Mouse (Mus musculus) B cell, adult 2 months (primary cell): ENCODE measurements around the gene A530032D15Rik.
"Not testable (repeated sequence)": the region's sequence is repeated elsewhere in the genome, so short reads cannot be mapped to it uniquely, and the experiment has no call there.

ENCODE experiments used
- DNase-seq, 2 experiments: peaks; one replicate each; pipeline ENCODE4 v3.0.0; 2022

Gene A530032D15Rik

DNA sequence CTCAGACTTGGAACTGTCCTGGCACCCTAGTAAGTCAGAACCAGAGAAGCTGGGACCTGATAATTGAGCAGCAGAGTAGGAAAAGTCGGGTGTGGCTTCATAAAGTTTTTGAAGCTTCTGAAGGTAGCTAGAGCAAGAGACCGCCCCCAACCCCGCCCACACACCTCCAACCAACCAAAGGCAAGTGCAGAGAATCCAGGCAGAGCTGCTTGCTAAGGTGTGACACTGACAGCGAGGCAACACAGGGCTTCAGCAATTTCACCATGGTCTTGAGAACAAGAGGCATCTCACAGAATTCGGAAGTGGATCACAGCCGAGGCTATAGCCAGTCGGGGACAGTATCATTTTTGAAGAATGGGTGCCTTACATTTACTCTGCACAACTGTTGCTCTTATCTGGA, at the start of gene A530032D15Rik:
Gene A530032D15Rik, minus strand, starts transcription at position 101 of the 400 bp plus-strand sequence.
- not testable (repeated sequence) for DNase-seq

DNA sequence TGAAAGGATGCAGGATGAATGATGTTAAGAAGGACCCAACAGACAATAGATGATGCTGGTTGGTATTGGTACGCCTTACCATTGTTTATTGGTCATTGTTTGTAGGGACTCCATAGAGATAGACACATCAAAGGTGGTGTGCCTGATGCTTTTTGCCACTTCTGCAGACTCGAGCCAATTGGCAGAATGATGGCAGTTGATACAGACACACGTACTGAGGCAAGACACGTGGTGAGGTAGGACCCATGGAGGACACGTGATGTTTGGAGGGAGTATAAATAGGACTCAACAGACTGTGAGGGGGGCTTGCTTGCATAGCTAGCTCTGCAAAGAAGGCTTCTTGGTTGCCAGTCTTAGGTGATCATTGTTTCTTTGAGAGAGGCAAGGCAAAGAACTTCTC, 45.5 kb upstream of the A530032D15Rik start:
- DNase-seq: not testable (repeated sequence)

DNA sequence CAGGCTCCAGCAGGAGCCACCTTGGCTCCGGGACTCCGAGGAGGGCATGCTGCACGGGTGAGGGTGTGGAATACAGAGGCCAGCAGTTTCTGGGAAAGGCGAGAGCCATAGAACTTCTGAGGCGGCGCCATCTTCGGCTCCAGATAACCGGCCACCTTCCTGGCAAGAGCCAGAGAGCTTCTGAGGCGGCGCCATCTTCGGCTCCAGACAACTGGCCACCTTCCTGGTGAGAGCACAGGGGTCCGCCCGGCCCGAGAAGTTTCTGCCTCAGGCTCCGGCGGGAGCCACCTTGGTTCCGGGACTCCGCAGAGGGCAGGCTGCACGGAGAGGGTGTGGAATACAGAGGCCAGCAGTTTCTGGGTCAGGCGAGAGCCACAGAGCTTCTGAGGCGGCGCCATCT, 24.0 kb upstream of the A530032D15Rik start:
- not testable (repeated sequence) for DNase-seq

DNA sequence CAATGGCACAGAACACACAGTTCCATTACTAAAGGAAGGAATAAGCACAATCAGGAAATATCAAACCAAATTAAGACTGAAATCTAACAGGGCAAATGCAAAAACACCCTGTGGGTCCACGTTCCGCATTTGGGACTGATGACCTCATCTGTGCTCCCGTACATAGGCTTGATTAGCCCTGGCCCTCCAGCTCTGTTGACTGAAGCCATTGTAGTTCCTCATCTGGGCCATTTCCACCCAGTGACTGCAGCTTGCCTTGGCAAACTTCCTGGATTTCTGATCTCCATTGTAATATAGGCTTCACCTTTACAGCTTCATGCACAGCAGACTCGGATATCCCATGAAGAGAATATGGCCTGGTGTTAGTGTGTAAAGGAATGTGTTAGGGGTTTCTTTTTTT, 12.2 kb upstream of the A530032D15Rik start:
- not testable (repeated sequence) for DNase-seq

DNA sequence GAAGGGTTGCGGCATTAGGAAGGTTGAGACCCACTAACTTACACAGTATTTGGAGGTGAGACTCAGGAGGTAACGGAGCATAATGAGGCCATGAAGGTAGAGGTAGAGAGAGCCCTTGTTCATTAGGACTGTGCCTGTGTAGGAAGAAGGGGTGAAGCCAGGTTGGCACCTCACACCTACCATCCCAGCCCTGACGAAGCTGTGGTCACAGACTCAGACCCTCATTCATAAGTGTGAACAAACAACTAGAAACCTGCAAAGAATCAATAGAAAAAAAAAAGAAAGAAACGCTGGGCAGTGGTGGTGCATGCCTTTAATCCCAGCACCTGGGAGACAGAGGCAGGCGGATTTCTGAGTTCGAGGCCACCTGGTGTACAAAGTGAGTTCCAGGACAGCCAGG, 8.7 kb upstream of the A530032D15Rik start:
- DNase-seq: not testable (repeated sequence)

DNA sequence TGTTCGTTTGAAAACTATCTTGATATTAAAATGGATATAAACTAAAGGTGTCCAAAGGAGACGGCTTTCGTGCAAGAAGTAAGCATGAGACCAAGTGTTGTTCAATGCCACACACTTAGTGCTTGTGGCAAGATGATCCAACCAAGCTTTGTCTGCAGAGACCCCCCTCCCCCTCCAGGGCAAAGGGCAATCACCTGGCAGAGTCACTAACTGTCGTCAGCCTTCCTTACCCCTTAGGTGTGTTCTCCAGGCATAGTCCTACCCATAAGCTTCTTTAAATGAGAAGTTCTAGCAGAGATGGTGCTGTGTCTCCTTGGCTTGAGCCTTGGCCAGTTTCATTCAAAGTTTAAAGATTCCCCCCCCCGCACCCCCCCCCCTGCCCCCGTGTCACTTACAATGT, 7.9 kb upstream of the A530032D15Rik start:
- not testable (repeated sequence) for DNase-seq

DNA sequence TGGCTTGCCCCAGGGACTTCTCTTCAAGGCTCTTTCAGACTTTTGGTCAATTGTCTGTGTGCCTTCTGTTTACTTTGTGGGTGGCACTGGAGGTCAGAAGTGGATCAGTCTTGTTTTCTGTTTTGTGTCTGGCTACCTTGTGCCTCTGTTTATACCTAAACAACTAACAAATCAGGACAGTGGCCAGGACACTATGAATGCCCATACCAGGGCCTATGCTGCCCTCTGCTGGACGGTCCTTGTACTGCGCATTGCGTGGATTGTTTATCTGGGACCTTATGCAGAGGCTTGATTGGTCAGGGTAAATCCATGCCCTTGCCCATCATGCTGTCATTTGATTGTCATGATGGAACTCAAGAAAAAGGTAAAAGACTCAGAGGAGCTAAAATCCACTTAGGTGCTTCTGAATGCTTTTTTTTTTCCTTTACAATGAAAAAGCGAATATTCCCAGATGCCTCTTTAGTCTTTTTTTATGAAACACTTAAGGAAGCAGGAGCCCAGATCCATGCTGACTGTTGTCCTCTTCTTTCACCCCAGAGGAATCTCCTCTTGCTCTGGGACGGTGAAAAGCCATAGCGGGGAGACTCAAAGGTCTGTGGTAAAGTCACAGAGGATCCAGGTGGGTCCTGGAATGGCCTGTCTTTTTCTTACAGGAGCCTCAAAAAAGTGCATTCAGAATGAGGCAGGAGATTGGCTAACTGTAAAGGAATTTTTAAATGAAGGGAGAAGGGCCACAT, 5.2 kb upstream of the A530032D15Rik start:
- not testable (repeated sequence) for DNase-seq

DNA sequence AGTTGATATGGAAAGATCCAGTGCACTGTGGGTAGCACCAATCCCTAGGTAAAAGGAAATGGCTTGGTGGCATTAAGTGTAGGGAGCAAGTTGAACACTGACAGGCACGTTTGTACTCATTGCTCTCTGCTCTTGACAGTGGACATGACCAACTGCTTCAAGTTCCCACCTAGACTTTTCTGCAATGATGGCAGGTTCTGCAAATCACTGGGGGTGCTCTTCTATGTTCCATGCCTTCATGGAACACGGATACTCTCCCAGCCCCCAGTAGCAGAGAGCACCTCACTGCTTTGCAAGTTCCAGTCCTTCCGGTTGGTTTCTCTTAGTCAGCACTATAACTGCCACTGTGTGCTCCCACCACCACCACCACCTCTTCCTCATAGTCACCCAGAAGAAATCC, 4.4 kb upstream of the A530032D15Rik start:
- DNase-seq: not testable (repeated sequence)

DNA sequence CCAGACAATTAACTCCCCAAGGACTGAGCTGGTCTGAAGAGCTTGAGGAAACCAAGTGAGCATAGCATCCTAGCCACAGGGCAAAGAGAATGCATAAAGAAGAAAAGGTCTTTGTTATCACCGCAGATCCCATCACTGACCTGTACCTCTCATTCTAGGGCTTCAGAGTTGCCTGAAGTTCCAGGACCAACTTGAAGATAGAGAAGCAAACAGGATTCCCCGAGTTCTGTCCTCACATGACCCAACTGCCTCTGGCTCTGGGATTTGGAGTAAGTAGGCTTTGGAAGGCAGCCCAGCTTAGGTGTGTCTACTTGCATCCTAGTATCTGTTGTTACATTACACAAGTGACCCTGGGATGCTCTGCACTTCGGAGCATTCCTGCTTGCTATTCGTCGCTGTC, 3.2 kb upstream of the A530032D15Rik start:
- not testable (repeated sequence) for DNase-seq

DNA sequence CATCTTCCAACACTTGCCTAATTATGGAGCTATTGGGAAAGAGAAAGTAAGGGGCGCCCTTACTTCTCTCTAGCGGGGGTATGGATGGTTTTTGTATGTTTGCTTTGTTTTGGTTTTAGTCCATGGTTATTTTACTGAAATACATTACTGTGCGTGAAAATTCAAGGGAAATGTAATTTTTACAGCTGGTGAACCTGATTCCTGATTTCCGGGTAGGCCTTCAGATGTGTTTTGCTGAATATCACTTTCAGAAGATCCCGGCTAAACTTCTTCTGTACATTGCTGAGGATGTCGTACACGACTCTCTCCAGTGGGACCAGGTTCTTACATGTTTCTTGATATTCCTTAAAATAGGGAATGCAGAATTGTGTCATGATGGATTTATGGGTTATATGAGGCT, 2.6 kb upstream of the A530032D15Rik start:
- DNase-seq: not testable (repeated sequence)

DNA sequence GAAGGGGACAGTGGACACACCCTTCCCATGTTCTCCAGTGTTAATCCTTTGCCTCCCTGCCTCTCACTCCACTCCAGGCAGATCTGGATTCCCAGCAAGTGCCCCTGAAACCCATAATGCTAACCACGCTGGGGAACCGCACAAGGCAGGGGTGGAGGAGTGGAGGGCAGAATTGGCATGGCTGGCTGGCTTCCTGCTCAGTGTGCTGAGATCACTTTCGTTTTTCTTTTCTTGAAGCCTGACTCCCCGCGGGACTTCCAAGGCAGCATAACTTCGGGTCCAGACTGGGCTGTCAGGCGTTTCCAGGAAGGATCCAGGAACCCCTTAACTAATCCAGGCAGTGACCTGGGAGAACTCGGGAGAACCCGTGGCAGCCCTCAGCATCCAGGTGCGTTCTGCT, 1.9 kb upstream of the A530032D15Rik start:
- peak; percentile 67 to 69 for DNase-seq

DNA sequence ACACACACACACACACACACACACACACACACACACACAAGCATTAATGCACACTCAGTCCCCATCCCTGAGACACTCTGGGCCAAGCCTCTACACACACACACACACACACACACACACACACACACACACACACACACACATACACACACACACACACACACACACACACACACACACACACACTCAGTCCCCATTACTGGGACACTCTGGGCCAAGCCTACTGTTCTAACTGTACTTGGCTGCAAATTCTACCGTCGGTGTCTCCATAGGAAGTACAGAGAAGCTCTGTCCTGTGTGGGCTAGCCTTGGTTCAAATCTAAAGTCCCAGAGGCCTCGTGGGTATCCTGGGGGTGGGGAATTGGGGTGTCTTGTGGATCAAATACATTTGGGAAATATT, 1.2 kb upstream of the A530032D15Rik start:
- DNase-seq: not testable (repeated sequence)

DNA sequence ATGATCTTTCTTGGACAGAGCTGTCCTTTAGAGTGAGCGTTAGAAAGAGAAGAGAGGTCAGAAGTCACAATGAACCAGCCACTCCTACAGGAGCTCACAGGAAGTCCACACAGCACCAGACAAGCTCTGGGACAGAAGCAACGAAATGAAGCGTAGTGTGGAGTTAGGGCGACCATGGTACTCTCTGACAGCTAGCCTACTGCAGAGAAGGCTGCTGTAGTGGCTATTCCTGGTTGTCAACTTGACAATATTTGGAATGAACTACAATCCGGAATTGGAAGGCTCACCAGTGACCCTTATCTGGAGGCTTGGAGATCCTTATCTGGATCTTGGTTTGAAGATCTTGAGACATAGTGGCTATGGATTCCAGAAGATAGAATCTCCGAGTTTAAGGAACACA, 3.6 kb downstream of the A530032D15Rik start:
- DNase-seq: peak; percentile 29 to 37

DNA sequence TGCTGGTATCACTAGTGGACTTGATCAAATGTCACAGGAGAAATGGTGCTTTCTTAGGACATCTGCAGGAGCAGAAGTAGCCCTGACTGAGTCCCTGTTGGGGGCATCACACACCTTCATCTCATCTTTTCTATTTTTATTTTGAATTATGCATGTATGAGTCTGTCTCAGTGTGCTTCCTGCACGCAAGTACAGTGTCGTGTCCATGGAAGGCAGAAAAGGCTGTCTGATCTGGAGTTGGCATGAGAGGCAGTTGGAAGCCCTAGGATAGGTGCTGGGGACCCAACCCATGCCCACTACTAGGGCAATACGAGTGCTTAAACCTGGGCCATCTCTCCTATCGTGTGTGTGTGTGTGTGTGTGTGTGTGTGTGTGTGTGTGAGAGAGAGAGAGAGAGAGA, 4.3 kb downstream of the A530032D15Rik start:
- peak; percentile 37 to 47 for DNase-seq

DNA sequence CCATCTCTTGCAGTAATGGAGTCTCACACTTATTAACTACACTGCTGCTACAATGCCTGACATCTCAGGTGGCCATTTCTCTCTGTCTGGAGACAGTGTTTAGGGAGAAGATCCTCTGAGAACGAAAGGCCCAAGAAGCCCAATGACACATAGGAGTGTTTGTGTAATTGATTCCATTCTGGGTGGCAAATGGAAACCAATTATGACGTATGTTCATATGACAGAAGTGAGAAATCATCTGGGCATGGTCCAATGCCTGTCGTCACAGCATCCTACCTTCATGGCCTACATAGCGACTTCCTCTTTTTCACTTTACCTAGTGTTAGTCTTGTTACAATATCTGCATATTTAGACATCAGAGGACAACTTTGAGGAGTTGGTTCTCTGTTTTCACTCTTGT, 7.9 kb downstream of the A530032D15Rik start:
- DNase-seq: peak; percentile 54 to 68

DNA sequence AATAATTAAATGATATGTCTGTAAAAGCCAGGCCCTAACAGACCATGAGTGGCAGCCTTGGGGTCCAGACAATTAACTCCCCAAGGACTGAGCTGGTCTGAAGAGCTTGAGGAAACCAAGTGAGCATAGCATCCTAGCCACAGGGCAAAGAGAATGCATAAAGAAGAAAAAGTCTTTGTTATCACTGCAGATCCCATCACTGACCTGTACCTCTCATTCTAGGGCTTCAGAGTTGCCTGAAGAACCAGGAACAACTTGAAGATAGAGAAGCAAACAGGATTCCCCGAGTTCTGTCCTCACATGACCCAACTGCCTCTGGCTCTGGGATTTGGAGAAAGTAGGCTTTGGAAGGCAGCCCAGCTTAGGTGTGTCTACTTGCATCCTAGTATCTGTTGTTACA, 9.8 kb downstream of the A530032D15Rik start, which contains the start of gene Gm10553:
Gene Gm10553, plus strand, starts transcription at position 301 of the 400 bp plus-strand sequence.
- not testable (repeated sequence) for DNase-seq

DNA sequence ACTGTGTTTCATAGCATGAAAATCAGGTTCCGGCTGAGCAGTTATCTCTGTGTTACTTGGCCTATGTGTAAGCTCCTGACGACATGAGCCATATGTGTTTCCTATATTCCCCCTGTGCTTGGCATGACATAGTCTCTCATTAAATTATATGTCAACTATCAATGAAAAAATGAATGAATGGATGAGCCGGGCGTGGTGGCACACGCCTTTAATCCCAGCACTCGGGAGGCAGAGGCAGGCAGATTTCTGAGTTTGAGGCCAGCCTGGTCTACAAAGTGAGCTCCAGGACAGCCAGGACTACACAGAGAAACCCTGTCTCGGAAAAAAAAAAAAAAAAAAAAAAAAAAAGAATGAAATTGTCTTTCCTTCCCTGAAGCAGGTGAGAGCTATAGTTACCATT, 10.6 kb downstream of the A530032D15Rik start:
- DNase-seq: not testable (repeated sequence)

DNA sequence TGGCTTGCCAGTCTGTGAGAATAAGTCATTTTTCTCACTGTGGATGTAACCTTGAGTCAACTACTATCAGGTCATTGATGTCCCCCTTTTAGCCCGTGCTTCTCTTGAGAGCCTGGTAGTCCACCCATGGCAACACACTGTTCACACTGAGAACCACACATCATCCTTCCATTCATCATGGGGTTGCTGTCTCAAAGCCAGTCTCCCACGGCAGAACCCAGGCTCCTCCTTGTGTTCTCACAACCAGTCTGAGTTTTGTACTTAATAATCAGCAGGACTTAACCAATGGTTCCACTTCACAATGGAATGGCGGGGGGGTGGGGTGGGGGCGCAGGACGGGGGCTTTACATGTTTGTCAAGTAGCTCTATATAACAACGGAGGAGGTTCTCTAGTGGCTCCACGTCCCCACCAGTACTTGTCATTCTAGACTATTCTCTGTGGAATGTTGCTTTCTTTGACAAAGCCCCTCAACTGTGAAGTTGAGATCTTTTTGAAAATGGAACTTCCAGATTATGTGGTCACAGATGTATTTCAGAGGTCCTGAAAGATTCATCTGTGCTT, 16.6 kb downstream of the A530032D15Rik start:
- DNase-seq: not testable (repeated sequence)

DNA sequence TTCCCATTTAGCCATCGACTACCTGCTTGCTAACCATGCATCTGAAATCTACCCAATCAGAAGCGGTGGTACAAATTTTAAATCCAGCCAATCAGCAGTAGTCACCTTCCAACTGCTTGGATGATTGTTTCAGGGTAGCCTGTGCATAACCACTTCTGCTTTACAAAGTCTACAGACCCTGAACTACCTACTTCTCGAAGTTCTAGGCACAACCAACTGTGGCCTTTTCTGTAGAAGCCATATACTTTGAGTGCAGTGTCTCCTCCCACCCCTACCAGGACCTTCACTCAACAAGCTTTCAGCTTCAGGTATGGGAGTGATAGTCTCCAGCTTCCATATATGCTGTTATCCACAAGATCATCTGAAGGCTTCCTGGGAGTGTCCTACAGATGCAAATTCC, 17.5 kb downstream of the A530032D15Rik start:
- DNase-seq: not testable (repeated sequence)

DNA sequence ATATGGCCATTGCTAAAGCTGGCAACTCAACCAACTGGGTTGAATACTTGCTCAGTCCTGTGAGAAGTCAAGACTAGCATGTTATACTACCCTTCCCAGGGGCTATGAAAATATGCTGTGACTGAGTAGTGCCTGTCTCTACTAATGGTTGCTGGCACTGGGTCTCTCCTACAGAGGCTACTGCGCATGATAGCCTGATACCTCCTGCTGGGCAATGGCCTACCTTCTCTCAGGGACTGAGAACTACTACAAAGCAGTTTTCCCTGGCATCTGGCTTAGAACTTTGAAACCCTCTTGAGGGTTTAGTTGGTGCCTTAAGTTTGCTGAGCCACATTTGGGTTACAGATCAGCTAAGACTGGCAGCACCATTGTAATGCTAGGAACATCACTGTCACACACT, 23.4 kb downstream of the A530032D15Rik start:
- not testable (repeated sequence) for DNase-seq

DNA sequence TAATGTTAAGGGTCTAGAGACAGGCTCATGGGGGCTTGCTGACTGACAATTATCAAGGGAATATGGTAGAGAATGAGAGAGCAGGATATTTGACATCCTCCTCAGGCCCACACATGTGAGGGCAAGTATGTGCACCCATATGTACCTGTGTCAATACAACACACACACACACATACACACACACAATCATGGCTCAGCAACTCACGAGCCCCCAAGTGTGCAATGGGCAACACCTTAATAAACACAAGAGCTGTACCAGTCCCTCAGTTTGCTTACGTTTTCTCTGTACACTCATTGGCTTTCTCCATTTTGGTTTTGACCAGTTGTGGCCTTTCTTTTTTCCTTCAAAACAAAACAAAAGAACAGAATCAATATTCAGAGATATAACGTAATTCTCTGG, 24.9 kb downstream of the A530032D15Rik start:
- DNase-seq: not testable (repeated sequence)

DNA sequence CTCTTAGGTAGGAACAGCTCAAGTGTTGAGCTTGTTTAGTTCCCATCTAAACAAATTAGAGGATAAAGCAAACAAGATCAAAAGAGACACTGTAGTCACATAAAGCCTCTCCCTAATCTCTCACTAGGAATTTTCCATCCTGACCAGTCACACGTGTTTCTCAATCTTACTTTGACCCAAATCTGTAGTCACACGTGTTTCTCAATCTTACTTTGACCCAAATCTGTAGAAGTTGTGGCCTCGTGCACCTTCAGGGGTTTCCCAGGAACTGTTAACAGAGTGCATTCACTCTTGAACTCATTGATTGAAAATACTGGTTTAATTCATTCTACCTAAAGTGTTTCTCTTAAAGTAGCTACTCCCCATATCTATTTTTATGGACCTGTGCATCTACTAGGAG, 36.6 kb downstream of the A530032D15Rik start:
- DNase-seq: not testable (repeated sequence)

DNA sequence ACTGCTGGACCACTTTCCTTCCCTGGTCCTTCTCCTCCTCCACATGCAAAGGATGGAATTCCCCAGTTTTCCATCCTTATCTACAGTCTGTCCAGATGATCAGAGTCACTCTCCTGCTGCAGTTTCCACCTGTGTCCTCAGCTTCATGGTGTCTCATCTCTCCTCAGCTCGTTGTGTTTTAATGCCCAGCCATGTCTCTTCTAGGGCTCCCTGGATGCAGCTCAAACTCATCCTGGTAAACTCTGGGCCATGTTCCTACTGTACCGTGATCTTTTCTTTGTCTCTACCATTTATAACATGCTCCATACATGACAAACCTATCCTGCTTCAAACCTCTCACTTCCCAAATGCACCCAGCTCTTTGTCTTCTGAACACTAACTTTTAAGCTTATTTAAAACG, 38.0 kb downstream of the A530032D15Rik start:
- DNase-seq: not testable (repeated sequence)

DNA sequence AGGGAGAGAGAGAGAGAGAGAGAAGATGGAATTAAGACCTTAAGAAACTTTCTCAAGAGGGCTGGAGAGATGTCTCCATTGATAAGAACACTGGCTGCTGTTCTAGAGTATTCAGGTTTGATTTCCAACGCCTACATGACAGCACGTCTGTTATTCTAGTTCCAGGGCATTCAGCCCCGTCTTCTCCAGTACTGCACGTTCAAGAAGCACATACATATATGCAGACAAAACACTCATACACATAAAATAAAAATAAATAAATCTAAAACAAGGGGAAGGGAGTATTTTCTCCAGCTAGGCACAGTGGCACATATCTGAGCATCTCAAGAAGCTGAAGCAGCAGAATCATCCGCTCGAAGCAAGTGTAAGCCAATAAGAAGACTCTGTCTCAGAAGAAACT, 73.9 kb downstream of the A530032D15Rik start:
- DNase-seq: not testable (repeated sequence)
